Comparison of ENCODE assay signal across 29 mouse cellular contexts in the genomic region with DNA sequence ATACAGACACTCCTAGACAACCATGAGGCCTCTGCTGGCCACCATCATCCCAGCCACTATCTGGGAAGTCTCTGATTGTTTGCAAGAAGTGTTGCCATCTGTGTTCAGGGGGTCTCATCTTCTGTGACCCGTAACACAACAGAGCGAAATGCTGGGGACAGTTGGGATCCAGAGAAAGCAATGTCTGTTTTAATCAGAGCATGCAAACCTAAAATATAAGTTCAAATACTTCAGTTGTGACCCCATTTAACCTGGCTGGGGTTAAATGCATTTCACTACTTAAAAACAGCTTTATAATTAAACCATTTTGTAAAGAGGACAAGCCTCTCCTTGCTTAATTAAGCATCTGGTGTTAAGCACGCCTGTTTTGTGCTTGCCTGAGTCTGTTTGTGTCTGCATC.
"Had no signal": no experiment of that assay in that cellular context is flagged by ENCODE, and none has a peak within 500 bp of the region (broad histone marks: within the 10 kb centered on the region; RNA-seq: fewer than 3 reads in every experiment).

No protein-coding gene starts in this region.

- H3K4me2 ChIP-seq: embryonic facial prominence, embryonic 12.5 days; embryonic facial prominence, embryonic 13.5 days; embryonic facial prominence, embryonic 15.5 days; forebrain, embryonic 12.5 days; forebrain, embryonic 13.5 days; forebrain, embryonic 15.5 days had no signal

- H3K4me1 ChIP-seq: embryonic facial prominence, embryonic 12.5 days; embryonic facial prominence, embryonic 13.5 days; embryonic facial prominence, embryonic 15.5 days had no signal

- H3K9ac ChIP-seq: embryonic facial prominence, embryonic 12.5 days; embryonic facial prominence, embryonic 13.5 days; embryonic facial prominence, embryonic 15.5 days; forebrain, embryonic 12.5 days; forebrain, embryonic 13.5 days; forebrain, embryonic 15.5 days; forebrain, postnatal 0 days had no signal

- H3K27ac ChIP-seq: embryonic facial prominence, embryonic 10.5 days; embryonic facial prominence, embryonic 12.5 days; embryonic facial prominence, embryonic 13.5 days; embryonic facial prominence, embryonic 15.5 days; forebrain, embryonic 10.5 days; forebrain, embryonic 12.5 days; forebrain, embryonic 13.5 days; forebrain, embryonic 15.5 days; gastrocnemius, adult 2 months; heart, adult 2 months had no signal

- H3K36me3 ChIP-seq: embryonic facial prominence, embryonic 10.5 days; embryonic facial prominence, embryonic 12.5 days; embryonic facial prominence, embryonic 13.5 days; embryonic facial prominence, embryonic 15.5 days; forebrain, embryonic 10.5 days; forebrain, embryonic 12.5 days; forebrain, embryonic 15.5 days had no signal

- ATAC-seq: forebrain, embryonic 13.5 days; forebrain, embryonic 14.5 days; forebrain, embryonic 15.5 days; forebrain, embryonic 16.5 days; forebrain, postnatal 0 days had no signal

- H3K4me3 ChIP-seq: embryonic facial prominence, embryonic 10.5 days; embryonic facial prominence, embryonic 12.5 days; embryonic facial prominence, embryonic 13.5 days; embryonic facial prominence, embryonic 15.5 days; erythroblast, embryonic 14.5 days; forebrain, embryonic 10.5 days; forebrain, embryonic 12.5 days; forebrain, embryonic 13.5 days; forebrain, embryonic 15.5 days; gastrocnemius, adult 2 months; heart, adult 2 months had no signal

- DNase-seq: cerebellum, adult 2 months; cerebellum, adult 8-10 months; cerebellum, adult 9-10 months; cerebellum, adult 9-11 months; cerebellum, postnatal 10 days; cerebellum, postnatal 14 days; cerebellum, postnatal 25 days; cerebellum, postnatal 36 days; embryo, embryonic 11 days; forebrain, postnatal 0 days; gastrocnemius, adult 2 months; gastrocnemius, postnatal 10 days; gastrocnemius, postnatal 14 days; gastrocnemius, postnatal 25 days; gastrocnemius, postnatal 36 days; heart, adult 11 months; heart, adult 18-20 months; heart, adult 2 months had no signal

- H3K9me3 ChIP-seq: embryonic facial prominence, embryonic 10.5 days; embryonic facial prominence, embryonic 12.5 days; embryonic facial prominence, embryonic 13.5 days; embryonic facial prominence, embryonic 15.5 days; forebrain, embryonic 10.5 days; forebrain, embryonic 12.5 days; forebrain, embryonic 13.5 days; forebrain, embryonic 15.5 days had no signal

- H3K27me3 ChIP-seq: embryonic facial prominence, embryonic 12.5 days; embryonic facial prominence, embryonic 13.5 days; embryonic facial prominence, embryonic 15.5 days; forebrain, embryonic 12.5 days; forebrain, embryonic 13.5 days; forebrain, embryonic 15.5 days had no signal
